In genomic region chr1:43895742-43896141, GRCm38 (mm10) we compare ENCODE assay signal across 25 mouse cellular contexts. TPM values are rescaled to one million over a fixed set of nuclear protein-coding genes. Genes with fewer than 3 reads are reported as not detected.
DNase-seq lines count a peak whose midpoint lies in the region; ATAC-seq and TF ChIP-seq lines count a peak whose summit lies in the region.
"Had no signal": no experiment of that assay in that cellular context is flagged by ENCODE, and none has a peak within 500 bp of the region (broad histone marks: within the 10 kb centered on the region; RNA-seq: fewer than 3 reads in every experiment).

No protein-coding gene starts in this region.

- peak; percentile 7 for DNase-seq in limb, embryonic 11.5 days (ENCODE audit: low spot score)
- DNase-seq in limb, embryonic 10.5 days (ENCODE audit: low spot score) = no peak
- DNase-seq in 416B (ENCODE audit: low read depth) = peak; percentile 14
- DNase-seq in brain, embryonic 14.5 days (ENCODE audit: low read depth) = peak; percentile 19
- DNase-seq in adrenal gland, postnatal 4 days (ENCODE audit: low spot score in 2 of 2) = no peak
- DNase-seq: adrenal gland, adult 8-10 months; adrenal gland, postnatal 14 days; cerebellum, adult 11 months; cerebellum, adult 18-20 months; cerebellum, adult 8-10 months; cerebellum, adult 9-11 months; cerebellum, postnatal 14 days; cerebellum, postnatal 36 days; embryo, embryonic 11 days had no signal

- no peak overlapping the region for H3K4me2 ChIP-seq in intestine, postnatal 0 days (replicated peaks; ENCODE audit: low read depth)
- H3K4me2 ChIP-seq in intestine, embryonic 16.5 days (ENCODE audit: low read depth, low read length) = no peak overlapping the region
- no peak overlapping the region for H3K4me2 ChIP-seq in limb, embryonic 11.5 days (ENCODE audit: low read depth, severe bottlenecking)
- H3K4me2 ChIP-seq: embryonic facial prominence, embryonic 13.5 days; embryonic facial prominence, embryonic 15.5 days; forebrain, embryonic 12.5 days had no signal

- peak; percentile 51; the same call in 1 of the 2 replicates for ATAC-seq in intestine, postnatal 0 days
- ATAC-seq in intestine, embryonic 16.5 days = no peak
- ATAC-seq in limb, embryonic 11.5 days (ENCODE audit: insufficient number of reproducible peaks, low FRiP score, low TSS enrichment, low read depth) = no peak
- ATAC-seq: activated CD4-positive, CD25-positive, alpha-beta regulatory T cell, adult 4 months; forebrain, embryonic 14.5 days; forebrain, embryonic 16.5 days; Patski had no signal

- no peak overlapping the region for H3K9ac ChIP-seq in intestine, postnatal 0 days (ENCODE audit: low read depth, low read length)
- no peak overlapping the region for H3K9ac ChIP-seq in intestine, embryonic 16.5 days (ENCODE audit: low read depth, low read length)
- no peak overlapping the region for H3K9ac ChIP-seq in limb, embryonic 11.5 days (ENCODE audit: low read length)
- H3K9ac ChIP-seq: embryonic facial prominence, embryonic 13.5 days; embryonic facial prominence, embryonic 15.5 days; forebrain, embryonic 12.5 days had no signal

- TF ChIP-seq CTCF in intestine, postnatal 0 days (IDR thresholded peaks at IDR 0.05; ENCODE audit: low read depth) = no peak
- no peak for TF ChIP-seq CTCF in brain, embryonic 14.5 days (IDR thresholded peaks at IDR 0.05; ENCODE audit: borderline replicate concordance, extremely low read depth, insufficient read depth, insufficient read length)

- no peak overlapping the region for H3K27ac ChIP-seq in intestine, postnatal 0 days (ENCODE audit: low read depth, low read length)
- H3K27ac ChIP-seq in intestine, embryonic 16.5 days (ENCODE audit: low read length) = no peak overlapping the region
- no peak overlapping the region for H3K27ac ChIP-seq in limb, embryonic 11.5 days (replicated peaks; ENCODE audit: low read depth, low read length)
- no peak overlapping the region for H3K27ac ChIP-seq in limb, embryonic 10.5 days
- H3K27ac ChIP-seq: embryonic facial prominence, embryonic 13.5 days; embryonic facial prominence, embryonic 15.5 days; forebrain, embryonic 10.5 days; forebrain, embryonic 12.5 days had no signal

- TF ChIP-seq POLR2A in brain, embryonic 14.5 days (IDR thresholded peaks at IDR 0.05; ENCODE audit: borderline replicate concordance, extremely low read depth, insufficient read depth, insufficient read length, poor library complexity, severe bottlenecking) = no peak

- H3K4me3 ChIP-seq in intestine, postnatal 0 days (ENCODE audit: low read depth, low read length) = no peak overlapping the region
- H3K4me3 ChIP-seq in intestine, embryonic 16.5 days (ENCODE audit: low read length) = no peak overlapping the region
- no peak overlapping the region for H3K4me3 ChIP-seq in limb, embryonic 11.5 days (ENCODE audit: low read depth, low read length)
- no peak overlapping the region for H3K4me3 ChIP-seq in limb, embryonic 10.5 days
- H3K4me3 ChIP-seq: embryonic facial prominence, embryonic 13.5 days; embryonic facial prominence, embryonic 15.5 days; erythroblast, embryonic 14.5 days; forebrain, embryonic 10.5 days; forebrain, embryonic 12.5 days had no signal

- H3K36me3 ChIP-seq in intestine, postnatal 0 days (ENCODE audit: control insufficient read depth, insufficient read depth) = no peaks in the 10 kb centered on the region
- H3K36me3 ChIP-seq in intestine, embryonic 16.5 days (ENCODE audit: control insufficient read depth, insufficient read depth, low read length) = no peaks in the 10 kb centered on the region
- no peaks in the 10 kb centered on the region for H3K36me3 ChIP-seq in limb, embryonic 11.5 days (ENCODE audit: control insufficient read depth, insufficient read depth, low read length)
- no peaks in the 10 kb centered on the region for H3K36me3 ChIP-seq in limb, embryonic 10.5 days
- H3K36me3 ChIP-seq: embryonic facial prominence, embryonic 13.5 days; embryonic facial prominence, embryonic 15.5 days; forebrain, embryonic 10.5 days; forebrain, embryonic 12.5 days had no signal

- H3K9me3 ChIP-seq in intestine, postnatal 0 days (ENCODE audit: control insufficient read depth) = no peaks in the 10 kb centered on the region
- no peaks in the 10 kb centered on the region for H3K9me3 ChIP-seq in intestine, embryonic 16.5 days (ENCODE audit: control insufficient read depth, low read length)
- H3K9me3 ChIP-seq in limb, embryonic 11.5 days (ENCODE audit: control insufficient read depth, low read length) = no peaks in the 10 kb centered on the region
- no peaks in the 10 kb centered on the region for H3K9me3 ChIP-seq in limb, embryonic 10.5 days (replicated peaks)
- H3K9me3 ChIP-seq: embryonic facial prominence, embryonic 15.5 days; forebrain, embryonic 12.5 days had no signal

- H3K27me3 ChIP-seq in intestine, postnatal 0 days (replicated peaks; ENCODE audit: control insufficient read depth, insufficient read depth, low read length) = no peaks in the 10 kb centered on the region
- no peaks in the 10 kb centered on the region for H3K27me3 ChIP-seq in intestine, embryonic 16.5 days (replicated peaks; ENCODE audit: control insufficient read depth, insufficient read depth, low read length)
- H3K27me3 ChIP-seq in limb, embryonic 11.5 days (ENCODE audit: control insufficient read depth, insufficient read depth, low read length) = no peaks in the 10 kb centered on the region
- H3K27me3 ChIP-seq in limb, embryonic 10.5 days (ENCODE audit: low read depth, poor library complexity, severe bottlenecking) = no peaks in the 10 kb centered on the region
- H3K27me3 ChIP-seq: embryonic facial prominence, embryonic 13.5 days; embryonic facial prominence, embryonic 15.5 days; forebrain, embryonic 12.5 days; Patski had no signal

- no peaks in the 10 kb centered on the region for H3K4me1 ChIP-seq in intestine, postnatal 0 days (replicated peaks; ENCODE audit: control insufficient read depth, insufficient read depth, low read length)
- 0 out of 2 replicates have a peak, but pooled peaks cover 3% of the 10 kb centered on the region for H3K4me1 ChIP-seq in intestine, embryonic 16.5 days (ENCODE audit: control insufficient read depth, insufficient read depth, low read length)
- H3K4me1 ChIP-seq in limb, embryonic 11.5 days (ENCODE audit: control insufficient read depth, insufficient read depth, low read length) = no peaks in the 10 kb centered on the region
- H3K4me1 ChIP-seq in limb, embryonic 10.5 days = peaks cover 9% of the 10 kb centered on the region

RNA-seq across cellular contexts. Expression of gene Tpp2, which starts 37.7 kb away (rescaled TPM):
- 18.8 and 20.5 TPM in 2 replicates for polyA plus RNA-seq in intestine, postnatal 0 days (2015; fragmentation: Nextera tagmentation; extraction: Ambion mirVana)
- 51.1 and 52.8 TPM in 2 replicates for polyA plus RNA-seq in intestine, embryonic 16.5 days (2015; fragmentation: Nextera tagmentation; extraction: Ambion mirVana)
- 68.9 and 71.8 TPM in 2 replicates for polyA plus RNA-seq in limb, embryonic 11.5 days (2014; fragmentation: Nextera tagmentation; extraction: Ambion mirVana)
- 70.7 and 77.7 TPM in 2 replicates for polyA plus RNA-seq in limb, embryonic 10.5 days (2016; fragmentation: Nextera tagmentation; extraction: Ambion mirVana)
- 23.4 and 31.9 TPM in 2 replicates for polyA plus RNA-seq in brain, embryonic 14.5 days (2012; rRNA removed)
- 10 to 100 TPM; 59.8 to 62.6 TPM for total RNA-seq in adrenal gland, postnatal 4 days (2021)

Comparison
In these comparisons a context has a peak if more than half of its experiments do, and no peak if none do; other contexts are left out.
1. DNase-seq: peak in limb, embryonic 11.5 days (single experiment), 416B (single experiment) and brain, embryonic 14.5 days (single experiment); none in limb, embryonic 10.5 days (single experiment) and adrenal gland, postnatal 4 days (0 of 2).